Mouse (Mus musculus) lung, postnatal 0 days (tissue): ENCODE measurements at regions not wholly inside any gene's neighbourhood (a gene's known extent, or its start where the extent isn't known, plus 50 kb on each side); places are given as distances from the start of the nearest gene placed in this dataset.

Source experiments
- CTCF ChIP-seq: IDR thresholded peaks from 2 replicates; pipeline ENCODE4 v1.5.1; 2016; ENCODE audit warnings: antibody characterized with exemption, mild to moderate bottlenecking
- EP300 ChIP-seq: IDR thresholded peaks from 2 replicates; pipeline ENCODE4 v1.6.1; 2016; ENCODE audit warnings: antibody characterized with exemption, mild to moderate bottlenecking, control low read depth

DNA sequence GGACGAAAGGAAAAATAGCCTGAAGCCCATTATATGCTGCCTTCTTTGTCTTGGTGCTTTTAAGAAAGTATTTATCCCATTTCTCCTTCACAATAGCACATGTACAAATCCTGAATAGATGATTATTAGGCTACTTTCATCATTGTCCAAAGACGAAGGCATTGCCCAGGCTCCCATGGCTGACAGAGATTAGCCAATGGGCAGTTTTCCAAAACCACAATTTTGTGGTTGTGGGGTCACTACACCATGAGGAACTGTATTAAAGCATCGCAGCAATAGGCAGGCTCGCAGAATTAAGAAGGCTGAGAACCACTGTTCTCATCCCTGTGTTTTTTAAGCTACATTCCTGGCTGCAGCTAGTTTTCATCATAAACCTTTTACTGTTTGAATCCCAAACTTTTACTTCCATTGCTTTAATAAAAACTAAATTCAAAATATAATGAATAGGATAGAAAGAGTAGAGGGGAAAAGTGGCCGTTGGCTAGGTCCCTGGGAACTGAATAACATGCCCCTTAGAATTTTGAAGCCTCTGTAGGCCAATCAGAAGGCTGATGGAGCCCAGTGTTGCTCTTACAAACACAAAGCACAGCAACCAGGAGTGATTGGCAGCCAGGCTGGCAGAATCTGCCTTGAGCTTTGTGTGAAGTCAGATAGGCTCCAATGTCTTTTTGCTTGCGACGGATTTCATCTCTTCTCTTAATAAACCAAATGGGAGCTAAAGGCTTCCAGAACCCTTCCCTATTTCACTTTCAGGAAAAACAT is 199.7 kb downstream of the Galc start:
- TF ChIP-seq CTCF, result no peak
- TF ChIP-seq EP300, result no peak
